Mouse (Mus musculus) skeletal muscle tissue, adult 2 months (tissue): ENCODE results near the gene Carmil1.
"Not testable (repeated sequence)": the region's sequence is repeated elsewhere in the genome, so short reads cannot be mapped to it uniquely, and the experiment has no call there.

Experiments used
- DNase-seq: peaks from one replicate; pipeline ENCODE4 v3.0.0-alpha.2; 2012; ENCODE audit warnings: low read depth, low spot score

Carmil1 gene

GRCm38 (mm10) chr13:24104611-24105339 lies 175.8 kb downstream of the Carmil1 start:
- not testable (repeated sequence) for DNase-seq

GRCm38 (mm10) chr13:24104016-24104415 lies 176.6 kb downstream of the Carmil1 start:
- no peak for DNase-seq

GRCm38 (mm10) chr13:24103152-24103551 lies 177.4 kb downstream of the Carmil1 start:
- no peak for DNase-seq

GRCm38 (mm10) chr13:24102256-24102655 lies 178.3 kb downstream of the Carmil1 start:
- no peak for DNase-seq

DNA sequence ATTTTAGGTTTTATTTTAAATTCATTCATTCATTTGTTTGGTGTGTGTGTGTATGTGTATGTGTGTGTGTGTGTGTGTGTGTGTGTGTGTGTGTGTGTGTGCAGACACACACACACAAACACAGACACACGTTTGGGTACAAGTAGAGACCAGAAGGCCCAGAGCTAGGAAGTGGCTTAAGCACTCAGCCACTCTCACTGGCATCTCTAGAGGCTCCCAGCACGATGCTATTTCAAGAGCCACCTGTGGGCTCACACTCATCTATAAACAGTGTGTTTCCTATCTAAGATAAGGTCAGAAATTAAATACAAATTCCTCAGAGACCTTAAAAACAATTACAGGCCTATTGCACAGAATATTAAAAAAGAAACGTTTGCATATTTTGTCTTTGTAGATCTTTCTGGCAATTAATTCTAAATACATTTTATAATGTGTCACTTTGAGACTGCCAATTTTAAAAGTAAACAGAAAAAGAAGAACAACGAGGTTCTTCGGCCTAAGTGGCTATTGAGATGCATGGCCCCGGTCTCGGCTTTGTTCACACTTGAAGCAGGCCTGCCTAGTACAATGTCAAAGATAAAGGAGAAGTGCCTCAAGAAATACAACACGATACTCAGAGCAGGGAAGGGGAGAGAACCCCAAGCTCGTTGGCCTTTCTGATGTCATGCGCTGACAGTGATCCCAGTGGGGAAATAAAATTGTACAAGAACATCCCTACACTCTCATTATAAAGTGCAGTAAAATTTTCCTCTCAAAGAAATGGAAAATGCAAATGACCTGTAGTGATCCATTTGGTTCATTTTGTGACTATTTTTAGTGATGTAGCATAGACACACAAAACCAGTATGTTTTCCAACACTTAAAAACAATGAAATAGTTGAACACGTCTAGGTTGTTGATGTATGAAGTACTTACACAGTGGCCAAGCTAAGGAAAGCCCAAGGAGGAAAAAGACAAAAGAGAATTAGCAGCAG lies 179.2 kb downstream of the Carmil1 start:
- no peak for DNase-seq

- DNase-seq: no peak
These were observed 180.0 kb downstream of the Carmil1 start for GRCm38 (mm10) chr13:24100516-24101094.

DNA sequence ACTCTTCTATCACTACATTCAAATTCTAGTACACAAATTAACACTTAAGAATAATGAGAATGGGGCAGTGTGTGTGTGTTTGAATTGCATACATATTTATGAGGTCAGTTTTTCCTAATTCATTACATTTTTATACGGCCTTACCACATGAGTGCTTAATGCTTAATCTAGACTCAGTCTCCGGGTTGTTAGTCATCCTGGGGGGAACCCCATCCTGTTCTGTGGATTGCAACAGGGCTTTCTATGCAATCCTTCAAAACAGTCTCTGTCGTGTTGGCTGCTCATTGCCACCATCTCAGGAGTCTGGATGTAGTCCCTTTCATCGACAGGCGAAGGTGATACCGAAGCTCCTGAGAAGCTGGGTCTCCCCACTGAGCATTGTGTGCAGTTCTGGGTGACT lies 184.0 kb downstream of the Carmil1 start:
- no peak for DNase-seq

- no peak for DNase-seq
These were observed 185.6 kb downstream of the Carmil1 start for GRCm38 (mm10) chr13:24094825-24095547.

GRCm38 (mm10) chr13:24093108-24093507 lies 187.5 kb downstream of the Carmil1 start:
- DNase-seq: no peak

- DNase-seq: no peak
These were observed 188.5 kb downstream of the Carmil1 start for GRCm38 (mm10) chr13:24092073-24092472.

- no peak for DNase-seq
These were observed 198.4 kb downstream of the Carmil1 start for GRCm38 (mm10) chr13:24082153-24082552.

DNA sequence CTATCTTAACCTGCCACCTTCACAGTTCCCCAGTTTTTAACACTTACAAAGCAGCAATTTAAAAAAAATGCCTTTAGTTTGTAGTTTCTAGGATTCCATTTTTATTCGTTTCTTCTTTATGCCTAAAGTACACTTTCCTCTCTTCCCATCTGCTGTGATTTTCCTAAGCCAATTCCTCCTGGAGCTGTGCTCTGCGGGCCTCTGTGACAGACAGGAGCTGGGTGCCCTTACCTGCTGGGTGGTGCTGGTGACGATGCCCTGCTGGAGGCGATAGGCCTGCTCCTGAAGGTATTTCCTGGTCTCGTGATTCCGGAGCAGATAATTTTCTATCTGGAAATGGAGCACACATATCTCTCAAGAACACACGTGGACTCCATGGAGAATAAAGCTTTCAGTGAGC lies 198.9 kb downstream of the Carmil1 start:
- DNase-seq: no peak

- DNase-seq: no peak
These were observed 208.0 kb downstream of the Carmil1 start for GRCm38 (mm10) chr13:24072588-24072987.

GRCm38 (mm10) chr13:24067553-24067952 lies 213.0 kb downstream of the Carmil1 start:
- DNase-seq: no peak

DNA sequence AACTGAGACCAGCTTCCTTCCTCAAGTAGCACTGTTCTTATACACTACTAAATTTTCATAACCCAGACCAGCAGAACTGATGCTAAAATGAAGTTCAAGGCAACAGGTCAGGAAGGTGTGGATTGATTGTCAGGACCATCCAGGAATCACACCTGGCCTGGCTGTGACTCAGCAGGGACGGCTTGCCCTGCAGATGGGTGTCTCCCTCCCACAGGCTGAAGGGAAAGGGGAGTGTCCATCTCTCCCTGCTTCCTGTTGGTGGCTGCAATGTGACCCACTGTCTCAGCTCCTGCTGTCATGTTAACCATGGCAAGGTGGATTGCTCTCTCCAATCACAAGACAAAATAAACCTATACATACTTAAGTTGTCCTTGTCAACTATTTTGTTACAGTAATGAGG lies 215.1 kb downstream of the Carmil1 start:
- no peak for DNase-seq

DNA sequence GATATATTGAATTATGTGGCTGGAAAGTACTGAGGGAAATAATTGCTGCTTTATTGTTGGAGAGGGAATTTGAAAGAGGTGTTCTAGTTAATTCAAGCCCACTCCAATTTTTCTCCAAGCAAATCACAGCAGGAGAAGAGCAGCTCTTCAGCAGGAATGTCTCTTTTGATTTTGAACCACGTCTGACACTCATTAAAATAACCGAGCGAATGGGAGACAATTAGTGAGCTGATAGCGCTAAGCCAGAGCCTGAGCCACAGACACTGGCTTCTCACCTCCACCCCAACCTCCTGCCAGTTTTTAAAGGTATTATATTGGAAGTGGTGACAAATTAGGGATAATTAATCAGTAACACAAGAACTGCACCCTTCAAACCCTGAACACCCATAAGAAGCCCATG lies 217.8 kb downstream of the Carmil1 start:
- no peak for DNase-seq

DNA sequence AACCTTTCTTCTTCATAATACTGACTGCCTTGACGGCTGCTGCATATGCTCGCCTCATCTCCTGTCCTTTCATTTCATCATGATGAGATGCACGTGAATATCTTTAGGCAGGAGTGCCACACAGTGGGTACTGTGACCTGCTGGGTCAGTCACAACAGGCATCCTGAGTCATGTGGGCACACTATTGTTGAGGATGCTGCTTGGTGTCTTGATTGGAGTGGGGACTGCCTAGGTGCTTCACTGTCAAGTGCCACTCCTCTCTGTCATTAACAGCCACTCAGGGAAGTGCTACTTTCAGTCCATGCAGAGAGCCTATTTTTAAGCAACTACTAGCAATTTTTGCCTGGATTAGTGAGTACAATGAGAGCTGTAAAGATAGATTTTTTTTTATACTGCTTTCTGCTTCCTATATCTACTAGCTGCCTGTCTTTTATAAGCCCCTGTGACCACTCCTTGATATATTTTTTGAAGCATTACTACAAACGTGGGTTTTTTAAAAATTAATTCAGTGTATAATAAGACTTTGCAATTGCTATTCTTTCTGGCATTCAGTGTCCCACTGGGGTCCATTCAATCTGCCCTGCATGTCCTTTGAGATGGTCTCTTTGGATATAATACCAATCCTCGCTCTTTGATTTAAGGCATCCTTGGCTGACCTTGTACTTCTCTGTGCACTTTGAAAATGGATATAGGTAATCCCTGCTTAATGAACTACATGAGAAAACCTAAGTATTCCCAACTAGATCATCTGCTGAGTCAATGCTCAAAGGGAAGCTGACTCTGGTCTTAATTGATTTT lies 225.3 kb downstream of the Carmil1 start:
- no peak for DNase-seq

GRCm38 (mm10) chr13:24051496-24051895 lies 229.1 kb downstream of the Carmil1 start:
- no peak for DNase-seq

DNA sequence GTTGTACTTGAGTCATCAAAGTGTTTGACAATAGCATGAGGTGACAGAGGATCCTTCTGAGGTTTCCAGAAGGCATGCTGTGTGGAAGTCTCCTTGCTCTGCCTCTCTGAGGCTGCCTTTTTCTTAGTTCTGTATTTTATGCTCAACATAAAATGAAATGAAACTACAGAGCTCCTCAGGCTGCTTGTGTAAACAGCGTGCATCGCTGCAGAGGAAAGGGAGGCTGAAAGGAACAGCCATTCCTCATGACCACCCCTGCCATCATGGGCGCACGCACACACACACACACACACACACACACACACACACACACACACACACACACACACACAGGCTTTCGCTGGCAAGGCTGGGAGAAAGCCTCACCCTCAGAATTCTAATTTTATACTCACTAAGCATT lies 230.3 kb downstream of the Carmil1 start:
- no peak for DNase-seq

- DNase-seq: no peak
These were observed 231.1 kb downstream of the Carmil1 start for GRCm38 (mm10) chr13:24049267-24050034.
